Mouse (Mus musculus): ENCODE data around the gene Masp1.

Masp1 gene

DNA sequence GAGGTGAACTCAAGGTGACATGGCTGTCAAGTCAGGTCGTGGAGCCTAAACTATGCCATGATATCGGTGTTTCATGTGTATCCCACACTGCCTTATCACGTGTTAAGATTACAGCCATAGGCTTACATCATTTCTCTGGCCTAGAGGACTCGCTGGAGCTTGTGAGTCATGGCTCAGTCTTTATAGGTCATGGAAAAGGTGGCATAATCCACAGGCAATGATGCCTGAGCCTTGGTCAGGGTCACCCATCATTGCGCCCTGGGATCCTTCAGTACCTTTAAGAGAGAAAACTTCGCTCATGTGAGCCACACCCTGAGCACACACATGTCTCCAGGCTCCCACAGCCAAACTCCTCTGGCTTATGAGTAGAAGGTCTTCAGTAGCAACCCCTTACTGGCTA, 49.1 kb downstream of the Masp1 start:
- in situ Hi-C loops (cut with MboI, MseI): loop anchor here in 1 of 2 experiments (10.0 kb wide), 1 partner anchor 1223 kb away; no protein-coding TSS in a partner anchor

DNA sequence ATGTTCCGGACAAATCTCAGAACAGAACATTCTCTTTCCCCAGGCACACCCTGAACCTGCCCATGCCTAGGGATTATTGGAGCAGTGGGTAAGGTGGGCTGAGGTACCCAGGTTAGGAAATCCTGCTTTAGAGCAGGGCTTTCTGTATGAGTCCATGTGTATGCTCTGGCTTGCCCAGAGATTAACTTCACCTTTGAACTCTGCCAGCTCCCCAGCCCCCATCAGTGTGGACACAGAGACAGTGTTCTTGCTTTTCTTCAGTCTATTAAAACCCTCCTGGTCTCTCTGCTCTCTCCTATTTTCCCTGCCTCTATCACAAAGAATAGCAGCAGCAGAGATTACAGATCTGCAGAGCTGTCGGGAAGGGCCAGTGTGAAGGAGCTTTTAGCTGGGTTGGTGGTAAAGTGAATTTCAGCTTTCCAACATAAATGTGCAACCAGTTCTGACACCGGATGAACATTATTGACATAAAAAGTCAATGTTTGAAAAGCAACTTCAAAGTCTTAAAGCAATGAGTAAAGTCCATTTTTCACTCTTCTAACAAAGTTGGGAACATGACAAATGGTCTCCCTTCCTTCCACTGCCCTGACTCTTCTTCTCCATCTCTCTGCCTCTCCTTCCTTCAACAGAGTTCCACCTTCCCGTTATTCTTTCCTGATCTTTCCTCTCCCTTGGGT, 56.8 kb downstream of the Masp1 start:
- in situ Hi-C loops (cut with MboI, MseI): no loop called here

DNA sequence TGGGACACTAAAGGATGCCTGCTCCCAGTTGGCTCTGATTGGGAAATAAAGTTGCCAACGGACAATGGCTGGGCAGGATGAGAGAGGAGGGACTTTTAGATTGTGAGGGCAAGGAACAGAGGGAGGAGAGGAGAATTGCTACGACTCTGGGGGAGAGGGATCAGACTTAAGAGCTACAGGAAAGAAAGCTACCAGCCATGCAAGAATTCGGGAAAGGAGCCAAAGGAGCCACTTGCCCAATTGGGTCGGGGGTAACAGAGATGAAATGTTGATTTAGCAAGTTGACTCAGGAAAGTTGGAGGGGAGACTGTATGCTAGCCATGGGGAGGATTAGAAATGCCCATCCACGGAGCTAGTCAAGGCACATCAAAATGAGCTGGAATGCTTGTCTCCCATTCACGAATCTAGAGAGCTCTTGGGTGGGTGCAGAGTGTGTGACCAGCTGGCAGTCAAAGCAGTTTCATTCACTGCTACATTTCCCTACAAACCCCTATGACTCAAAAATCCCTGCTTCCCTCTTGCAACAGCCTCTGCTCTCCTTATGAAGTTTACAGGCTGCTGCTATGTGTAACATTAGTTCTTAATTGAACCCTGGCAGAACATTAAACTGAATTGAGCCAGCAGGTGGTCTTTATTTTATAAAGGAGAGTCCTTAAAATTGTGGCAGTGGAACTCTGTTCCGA, 61.6 kb downstream of the Masp1 start:
- in situ Hi-C loops (cut with MboI, MseI): loop anchor here in 1 of 2 experiments (5.0 kb wide), 1 partner anchor 88 kb away; no protein-coding TSS in a partner anchor

DNA sequence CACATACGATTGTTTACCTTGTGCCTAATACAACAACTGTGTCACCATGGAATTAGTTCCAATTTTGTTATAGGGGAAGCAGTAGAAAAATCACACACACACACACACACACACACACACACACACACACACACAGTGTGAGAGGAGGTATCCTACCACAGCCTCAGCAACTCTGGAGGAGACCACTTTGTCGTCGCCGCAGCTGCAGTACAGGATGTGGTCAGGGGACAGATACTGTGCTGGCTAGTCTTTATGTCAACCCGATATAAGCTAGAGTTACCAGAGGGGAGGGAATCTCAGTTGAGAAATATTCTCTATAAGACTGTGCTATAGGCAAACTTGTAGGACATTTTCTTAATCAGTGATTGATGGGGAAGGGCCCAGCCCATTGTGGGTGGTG, 63.3 kb downstream of the Masp1 start:
- in situ Hi-C loops (cut with MboI, MseI): loop anchor here in 1 of 2 experiments (5.0 kb wide), 1 partner anchor 90 kb away; no protein-coding TSS in a partner anchor

DNA sequence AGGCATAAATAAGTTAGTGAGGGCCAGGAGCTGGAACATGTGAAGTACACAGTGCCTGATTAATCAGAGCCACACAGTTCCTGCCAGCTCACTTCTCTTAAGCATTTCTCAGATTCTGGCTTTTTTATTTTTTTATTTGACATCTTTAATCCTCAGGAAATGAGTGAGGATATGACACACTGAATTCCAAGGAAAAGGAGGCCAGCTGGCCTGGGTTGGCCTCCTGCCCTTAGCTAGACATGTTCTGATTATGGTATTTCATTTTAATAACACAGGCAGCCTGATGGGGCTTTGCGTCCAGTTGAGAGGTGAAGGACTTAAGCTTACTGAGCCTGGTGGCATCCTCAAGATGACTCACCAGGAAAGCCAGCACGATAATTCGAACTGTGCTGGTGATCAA, 64.1 kb downstream of the Masp1 start:
- in situ Hi-C loops (cut with MboI, MseI): loop anchor here in 1 of 2 experiments (5.0 kb wide), 1 partner anchor 91 kb away; no protein-coding TSS in a partner anchor

DNA sequence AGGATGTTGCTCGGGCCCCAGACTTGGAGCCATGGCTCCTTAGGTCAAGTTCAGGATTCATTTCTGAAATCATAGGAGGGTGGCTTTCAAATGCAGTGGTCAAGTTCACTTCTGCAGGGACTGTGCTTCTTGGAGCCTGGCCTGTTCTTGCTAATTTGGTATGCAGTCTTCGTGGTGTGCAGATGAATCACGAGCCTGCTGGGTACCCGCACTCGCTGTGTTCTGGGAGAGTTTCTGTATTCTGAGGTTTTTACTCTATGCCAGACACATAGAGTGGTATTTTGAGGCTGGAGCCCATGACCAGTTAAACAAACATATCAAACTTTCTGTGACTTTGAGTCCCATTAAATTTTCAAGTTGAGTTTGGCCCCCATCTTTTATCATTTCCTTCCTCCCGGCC, 66.2 kb downstream of the Masp1 start:
- in situ Hi-C loops (cut with MboI, MseI): loop anchor here in 1 of 2 experiments (5.0 kb wide), 1 partner anchor 93 kb away; no protein-coding TSS in a partner anchor

DNA sequence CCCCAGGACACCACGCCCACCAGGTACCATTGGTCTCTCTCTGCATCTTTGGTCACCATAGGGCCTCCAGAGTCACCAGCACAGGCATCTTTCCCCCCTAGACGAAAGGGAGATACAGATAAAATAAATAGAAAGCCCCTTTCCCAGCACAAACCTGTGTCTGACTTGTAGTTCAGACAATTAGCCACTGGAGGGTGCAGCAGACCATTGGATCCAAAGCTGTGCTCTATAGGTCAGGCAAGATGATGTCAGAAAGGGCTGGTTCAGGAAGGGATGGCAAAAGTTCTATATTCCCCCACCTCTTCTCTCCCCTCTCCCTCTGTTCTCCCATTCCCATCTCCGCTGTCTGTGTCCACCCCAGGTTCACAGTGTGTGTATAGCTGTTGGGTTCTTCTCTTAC, 68.1 kb downstream of the Masp1 start:
- in situ Hi-C loops (cut with MboI, MseI): loop anchor here in 1 of 2 experiments (5.0 kb wide), 1 partner anchor 95 kb away; no protein-coding TSS in a partner anchor

DNA sequence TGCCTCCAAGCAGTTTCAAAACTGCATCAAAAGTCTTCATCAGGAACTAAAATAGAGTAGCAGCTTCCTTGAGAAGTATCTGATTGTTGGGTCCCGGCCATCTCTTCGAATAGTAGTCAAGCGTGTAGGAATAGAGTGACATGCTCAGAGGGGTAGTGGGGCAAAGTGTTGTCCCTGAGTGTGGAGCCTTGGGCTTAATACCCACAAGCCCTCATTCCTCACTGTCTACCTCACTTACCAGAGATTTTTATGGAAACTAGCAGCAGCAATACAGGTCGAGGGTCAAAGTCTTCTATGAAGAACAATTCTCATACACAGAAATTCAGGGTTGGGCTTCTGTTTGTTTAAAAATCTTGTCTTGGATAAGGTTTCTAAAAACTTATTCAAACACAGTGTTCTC, 69.8 kb downstream of the Masp1 start:
- in situ Hi-C loops (cut with MboI, MseI): loop anchor here in 1 of 2 experiments (5.0 kb wide), 1 partner anchor 96 kb away; no protein-coding TSS in a partner anchor

DNA sequence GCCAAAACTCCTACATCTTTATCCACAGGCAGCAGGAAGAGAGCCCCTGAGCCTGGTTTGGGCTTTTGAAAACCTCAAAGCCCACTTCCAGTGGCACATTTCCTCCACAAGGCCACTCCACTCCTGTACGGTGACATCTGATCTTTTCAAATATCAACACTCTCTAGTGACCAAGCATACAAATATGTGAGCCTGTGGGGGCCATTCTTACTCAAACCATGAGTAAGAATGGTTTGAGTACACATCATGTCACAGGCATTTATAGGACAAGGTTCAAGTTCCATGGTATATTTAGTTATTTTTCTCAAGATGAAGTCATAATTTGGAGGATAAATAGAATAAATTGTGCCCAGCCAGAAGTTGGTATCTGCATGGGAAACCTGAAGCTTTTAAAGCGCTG, 70.7 kb downstream of the Masp1 start:
- in situ Hi-C loops (cut with MboI, MseI): loop anchor here (5.0 to 10.0 kb wide), 4 partner anchors 72 to 1945 kb away; partner anchors contain the start of genes Masp1 (in 1 of the 2) and Rtp4 (in 1 of the 2)

DNA sequence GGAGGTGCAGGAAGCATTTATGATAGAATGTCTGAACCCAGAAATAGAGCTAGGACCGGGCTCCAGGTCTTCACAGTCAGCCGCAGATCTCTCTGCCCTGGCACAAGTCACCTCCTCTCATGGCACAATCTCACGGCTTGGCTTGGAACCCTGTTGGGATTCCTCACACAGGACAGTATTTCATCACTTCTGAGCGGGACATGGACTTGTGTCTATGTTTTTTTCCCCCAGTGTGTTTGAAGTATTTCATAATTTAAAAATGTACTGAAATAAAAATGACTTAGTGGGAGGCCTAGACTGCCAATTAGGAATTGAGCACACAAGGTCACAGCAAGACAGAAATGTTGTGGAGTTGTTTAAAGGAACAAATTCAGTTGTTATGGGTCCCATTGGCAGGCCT, 76.4 kb downstream of the Masp1 start:
- in situ Hi-C loops (cut with MboI, MseI): loop anchor here (10.0 kb wide), 2 partner anchors 1661 to 1939 kb away; no protein-coding TSS in a partner anchor

DNA sequence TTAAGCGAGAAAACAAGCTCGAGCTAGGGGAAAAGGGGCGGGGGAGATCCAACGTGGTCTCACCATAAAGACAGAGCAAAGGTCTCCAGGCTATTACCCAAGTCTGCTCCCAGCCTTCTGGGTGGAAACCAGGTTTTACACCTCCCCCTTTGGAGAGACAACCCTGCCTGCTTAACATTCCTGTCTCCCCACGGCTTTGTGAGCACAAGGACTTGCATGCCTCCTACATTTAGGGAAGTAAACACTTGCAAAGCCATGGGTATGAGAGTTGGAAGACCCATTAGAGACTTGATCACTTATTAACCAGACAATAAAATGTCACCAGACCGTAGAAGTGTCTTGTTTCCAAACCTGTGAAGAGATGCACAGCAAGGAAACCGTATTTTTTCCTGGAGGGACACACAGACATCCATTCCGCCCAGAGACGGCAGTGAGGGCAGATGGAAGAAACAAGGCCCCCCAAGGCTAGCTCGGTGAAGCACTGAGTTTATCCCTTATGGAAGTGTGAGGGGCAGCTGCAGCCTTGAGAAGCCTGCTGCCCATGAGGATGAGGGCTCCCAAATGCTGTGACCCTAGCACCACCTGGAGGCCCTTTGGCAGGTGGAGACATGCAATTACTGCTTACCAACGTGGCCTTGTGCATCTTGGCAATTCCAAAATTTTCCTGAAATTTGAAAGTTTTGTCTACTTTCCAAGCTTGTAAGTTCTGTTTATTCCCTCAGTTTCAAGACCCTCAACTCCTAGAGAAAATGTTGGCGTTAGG, 83.0 kb downstream of the Masp1 start:
- in situ Hi-C loops (cut with MboI, MseI): no loop called here

DNA sequence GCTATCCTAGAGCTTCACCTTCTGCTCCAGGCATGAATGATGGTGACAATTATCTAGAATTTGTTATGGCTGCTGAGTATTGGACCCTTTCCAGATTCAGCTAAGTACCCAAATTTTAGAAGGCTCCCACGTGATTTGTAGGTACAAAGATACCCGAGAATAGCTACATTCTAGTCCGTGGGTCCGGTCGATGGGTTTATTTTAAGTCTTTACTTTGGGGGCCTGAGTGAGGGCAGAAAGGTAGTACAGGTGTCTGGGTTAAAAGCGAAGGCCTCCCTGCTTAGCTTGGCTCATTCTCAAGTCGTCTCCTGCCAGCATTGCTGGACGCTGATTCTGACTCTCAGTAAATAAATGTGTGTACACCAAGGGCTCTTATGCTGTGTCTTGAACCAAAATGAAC, 90.6 kb downstream of the Masp1 start:
- in situ Hi-C loops (cut with MboI, MseI): no loop called here

DNA sequence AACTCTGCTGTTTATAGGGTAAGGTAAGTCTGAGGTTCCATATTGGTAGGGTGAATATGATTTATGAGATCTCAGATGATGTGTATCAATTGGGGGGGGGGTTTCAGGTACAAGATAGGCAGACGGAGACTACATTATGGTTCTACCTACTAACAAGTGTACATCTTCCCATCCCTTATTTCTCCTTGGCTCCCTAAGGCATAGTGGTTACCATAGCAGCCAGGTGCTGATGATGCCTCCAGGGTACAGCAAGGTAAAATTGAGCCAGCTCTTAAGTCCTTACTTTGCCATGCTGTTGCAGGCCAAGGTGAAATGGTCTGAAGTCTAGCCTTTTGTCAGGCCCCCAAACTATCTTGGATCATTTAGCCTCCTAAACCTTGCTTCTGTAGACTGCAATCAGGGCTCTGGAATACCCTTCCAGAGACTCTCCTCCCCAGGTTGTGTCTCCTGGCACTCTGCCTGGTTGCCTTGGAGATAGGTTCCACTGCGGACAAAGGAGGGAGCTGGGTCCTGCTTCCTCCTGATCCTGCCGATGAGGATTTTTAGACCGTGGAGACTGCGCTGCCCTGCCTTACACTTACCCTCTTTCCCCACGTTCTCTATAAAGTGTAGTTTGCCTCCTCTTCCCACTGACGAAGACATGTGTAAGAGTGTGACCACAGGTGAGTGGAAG, 91.8 kb downstream of the Masp1 start, which contains the start of gene Rtp1:
Gene Rtp1 (plus strand): TSS at position 487 of the 673 bp plus-strand sequence.
- in situ Hi-C loops (cut with MboI, MseI): no loop called here

DNA sequence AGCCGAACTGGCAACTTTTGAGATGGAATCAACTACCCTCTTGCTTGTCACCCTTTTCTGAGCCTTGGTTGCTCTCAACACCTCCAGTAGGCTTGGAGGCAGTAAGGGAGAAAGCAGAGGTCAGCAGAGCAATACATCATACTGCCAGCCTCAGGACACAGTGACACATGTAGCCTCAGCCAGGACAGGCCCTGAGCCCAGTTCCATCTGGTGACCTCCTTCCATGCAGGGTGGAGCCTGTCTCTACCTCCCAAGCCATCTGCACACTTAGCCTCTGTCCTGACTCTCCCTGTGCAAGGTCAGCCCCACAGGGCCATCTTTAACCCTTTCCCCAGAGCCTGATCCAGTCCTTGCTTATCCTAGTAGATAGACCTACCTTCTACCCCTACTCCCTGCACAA, 92.9 kb downstream of the Masp1 start:
- in situ Hi-C loops (cut with MboI, MseI): no loop called here

DNA sequence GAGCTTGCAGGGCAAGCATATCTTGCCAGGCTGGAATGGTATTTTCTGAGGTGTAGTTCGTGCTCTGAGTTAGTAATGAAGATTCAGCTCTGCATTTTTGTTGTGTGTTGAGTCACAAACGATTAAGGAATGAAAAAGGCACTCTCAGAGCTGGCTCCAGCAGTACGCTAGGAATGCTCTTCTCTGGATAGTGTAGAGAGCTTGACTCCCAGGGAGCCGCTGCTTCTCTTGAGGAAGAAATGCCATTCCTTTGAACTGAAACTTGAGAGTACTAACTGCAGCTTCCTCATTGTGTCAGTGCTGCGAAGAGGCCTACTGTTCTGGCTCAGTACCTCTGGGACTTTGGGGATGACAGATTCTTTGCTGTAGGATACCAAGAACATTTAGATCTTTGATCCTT, 96.8 kb downstream of the Masp1 start:
- in situ Hi-C loops (cut with MboI, MseI): no loop called here

DNA sequence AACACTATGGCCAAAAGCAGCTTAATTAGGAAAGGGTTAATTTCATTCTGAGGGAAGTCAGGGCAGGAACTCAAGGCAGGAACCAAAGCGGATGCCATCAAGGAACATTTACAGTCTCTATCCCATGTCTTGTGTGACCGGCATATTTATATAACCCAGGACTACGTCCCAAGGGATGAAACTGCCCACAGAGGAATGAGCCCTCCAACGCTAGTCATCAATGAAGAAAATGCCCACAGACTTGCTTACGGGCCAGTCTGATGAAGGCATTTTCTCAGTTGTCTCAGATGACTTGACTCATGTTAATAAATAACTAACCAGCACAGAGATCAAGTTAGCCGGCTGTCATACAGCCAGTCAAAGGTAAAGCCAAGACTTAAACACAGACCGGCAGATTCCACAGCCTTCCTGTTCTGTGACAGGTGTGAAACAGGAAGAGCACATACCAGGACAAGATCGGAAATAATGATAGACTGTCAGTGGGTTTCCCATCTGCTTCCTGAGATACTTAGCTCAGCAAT, 101.0 kb downstream of the Masp1 start:
- in situ Hi-C loops (cut with MboI, MseI): loop anchor here in 1 of 2 experiments (5.0 kb wide), 1 partner anchor 97 kb away; no protein-coding TSS in a partner anchor

DNA sequence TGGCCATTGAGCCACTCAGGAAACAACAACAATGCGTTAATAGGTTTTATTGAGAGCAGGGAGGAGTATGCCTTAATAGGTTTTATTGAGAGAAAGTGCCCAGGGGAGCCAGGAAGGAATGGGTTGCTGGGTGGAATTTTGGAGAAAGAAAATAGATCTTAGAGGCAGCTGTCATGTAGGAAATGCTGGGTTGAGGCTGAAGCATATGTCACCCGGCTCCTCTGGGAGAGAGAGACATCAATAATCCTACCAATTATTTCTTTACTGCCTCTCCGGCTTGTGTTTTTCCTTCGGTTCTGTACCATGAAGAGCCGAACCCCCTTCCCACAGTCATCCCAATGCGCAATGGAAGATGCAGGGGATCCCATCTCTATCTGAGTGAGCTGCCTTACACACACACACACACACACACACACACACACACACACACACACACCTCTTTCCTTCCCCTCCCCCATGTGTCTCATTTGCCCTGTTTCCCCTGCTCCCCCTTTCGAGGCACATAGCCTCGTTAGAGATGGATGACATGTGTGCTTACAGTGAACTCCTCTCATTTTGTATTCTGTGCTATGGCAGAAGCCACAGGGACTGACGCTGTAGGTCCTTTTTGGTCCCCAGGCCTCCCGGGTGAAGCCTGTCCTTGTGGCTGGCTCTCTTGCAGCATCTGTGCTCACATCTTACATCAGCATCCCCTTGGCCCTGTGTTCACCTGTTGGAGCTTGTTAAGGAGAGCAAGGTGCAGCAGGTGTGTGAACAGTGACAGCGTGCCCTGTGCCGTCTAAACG, 103.0 kb downstream of the Masp1 start:
- in situ Hi-C loops (cut with MboI, MseI): loop anchor here in 1 of 2 experiments (5.0 kb wide), 1 partner anchor 95 kb away; no protein-coding TSS in a partner anchor

DNA sequence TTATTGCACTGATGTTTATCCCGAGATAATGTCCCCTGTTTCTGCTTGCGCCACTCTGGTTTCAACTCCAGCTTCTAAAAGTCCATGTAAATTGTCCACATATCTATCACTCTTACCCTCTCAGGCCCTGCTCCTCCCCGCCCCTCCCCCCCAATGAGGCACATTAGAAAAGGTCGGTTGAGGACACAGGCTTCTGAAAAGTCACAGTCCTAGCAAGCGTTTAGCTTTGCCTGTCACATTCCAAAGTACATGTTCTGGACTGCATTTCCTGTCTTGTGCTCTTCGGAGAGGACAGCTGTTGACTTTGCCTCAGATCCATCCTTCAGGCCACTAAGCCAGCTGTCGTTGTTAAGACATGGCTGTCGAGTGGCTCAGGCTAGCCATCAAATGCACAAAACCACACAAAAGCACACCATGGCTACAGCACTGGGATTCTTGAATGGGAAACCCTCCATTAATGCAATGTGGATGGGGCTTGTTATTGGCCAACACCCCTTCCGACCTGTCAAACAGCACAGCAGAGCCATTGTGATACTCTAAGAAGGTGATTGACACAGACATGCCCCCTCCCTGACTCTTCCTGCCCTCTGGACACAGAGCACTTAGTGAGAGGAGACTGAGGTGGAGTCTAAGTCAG, 103.8 kb downstream of the Masp1 start:
- in situ Hi-C loops (cut with MboI, MseI): loop anchor here in 1 of 2 experiments (5.0 kb wide), 1 partner anchor 94 kb away; no protein-coding TSS in a partner anchor

DNA sequence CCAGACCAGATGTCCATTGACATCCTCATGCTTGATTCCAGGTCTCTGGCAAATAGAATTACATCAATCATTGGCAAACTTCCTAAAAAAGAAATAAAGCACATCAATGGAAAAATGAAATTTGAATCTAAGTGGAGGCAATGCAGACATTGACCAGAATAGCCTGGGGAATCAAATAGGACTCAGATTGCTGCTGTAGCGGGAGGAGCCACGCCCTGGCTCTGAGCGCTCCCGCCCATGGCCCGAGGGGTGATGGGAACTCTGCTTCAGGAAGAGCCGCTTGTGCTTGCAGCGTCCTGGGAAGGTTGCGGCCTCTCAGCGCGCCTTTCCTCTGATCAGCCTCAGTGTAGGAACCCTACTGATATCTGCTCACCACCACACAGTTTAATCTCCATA, 104.4 kb downstream of the Masp1 start:
- in situ Hi-C loops (cut with MboI, MseI): loop anchor here in 1 of 2 experiments (5.0 kb wide), 1 partner anchor 94 kb away; no protein-coding TSS in a partner anchor
